Mouse (Mus musculus): ENCODE measurements around the gene Ccl28. TPM values are rescaled to one million over a fixed set of nuclear protein-coding genes. Genes with fewer than 3 reads are reported as not detected.
A peak's percentile ranks its signal among the peaks of the same experiment; 100 is the strongest.
"Not testable (repeated sequence)": the region's sequence is repeated elsewhere in the genome, so short reads cannot be mapped to it uniquely, and the experiment has no call there.

Gene Ccl28
- polyA plus RNA-seq (2011; ENCODE audit: insufficient read length, low read depth, missing spikeins) = 1.7 and 1.9 TPM in 2 replicates

- TF ChIP-seq POLR2A (IDR thresholded peaks at IDR 0.05; ENCODE audit: low read depth, low read length) = no peak
- no peak for TF ChIP-seq CTCF (IDR thresholded peaks at IDR 0.05; ENCODE audit: borderline replicate concordance, insufficient read depth, low read length)
- H3K4me1 ChIP-seq (ENCODE audit: control insufficient read depth, insufficient read depth, low read length) = peaks cover 4% of the 10 kb centered on the region; the same call in 1 of the 2 replicates
- no peak within 1 kb of the TSS for H3K4me3 ChIP-seq (ENCODE audit: insufficient read depth, low read length)
- H3K27ac ChIP-seq (ENCODE audit: insufficient read depth, low read length) = no peak within 1 kb of the TSS
Measured at GRCm38 (mm10) chr13:119623634-119624033, at the start of gene Ccl28. Gene Ccl28, plus strand, starts transcription at chr13:119623819.

- not testable (repeated sequence) for H3K4me1 ChIP-seq (ENCODE audit: control insufficient read depth, insufficient read depth, low read length); H3K4me3 ChIP-seq (ENCODE audit: insufficient read depth, low read length); H3K27ac ChIP-seq (ENCODE audit: insufficient read depth, low read length)
Measured at GRCm38 (mm10) chr13:119596321-119597211, 27.1 kb upstream of the Ccl28 start.

- not testable (repeated sequence) for H3K4me1 ChIP-seq (ENCODE audit: control insufficient read depth, insufficient read depth, low read length); H3K27ac ChIP-seq (ENCODE audit: insufficient read depth, low read length); H3K4me3 ChIP-seq (ENCODE audit: insufficient read depth, low read length)
Measured at GRCm38 (mm10) chr13:119598466-119598865, 25.2 kb upstream of the Ccl28 start.

GRCm38 (mm10) chr13:119599066-119599465, 24.6 kb upstream of the Ccl28 start:
- H3K4me1 ChIP-seq (ENCODE audit: control insufficient read depth, insufficient read depth, low read length); H3K4me3 ChIP-seq (ENCODE audit: insufficient read depth, low read length); H3K27ac ChIP-seq (ENCODE audit: insufficient read depth, low read length): not testable (repeated sequence)

- not testable (repeated sequence) for H3K27ac ChIP-seq (ENCODE audit: insufficient read depth, low read length); H3K4me1 ChIP-seq (ENCODE audit: control insufficient read depth, insufficient read depth, low read length); H3K4me3 ChIP-seq (ENCODE audit: insufficient read depth, low read length)
Measured at GRCm38 (mm10) chr13:119599498-119599897, 24.1 kb upstream of the Ccl28 start.

- not testable (repeated sequence) for H3K27ac ChIP-seq (ENCODE audit: insufficient read depth, low read length); H3K4me1 ChIP-seq (ENCODE audit: control insufficient read depth, insufficient read depth, low read length)
Measured at GRCm38 (mm10) chr13:119600166-119600565, 23.5 kb upstream of the Ccl28 start.

GRCm38 (mm10) chr13:119602688-119603331, 20.8 kb upstream of the Ccl28 start:
- not testable (repeated sequence) for H3K4me3 ChIP-seq (ENCODE audit: insufficient read depth, low read length); H3K4me1 ChIP-seq (ENCODE audit: control insufficient read depth, insufficient read depth, low read length); H3K27ac ChIP-seq (ENCODE audit: insufficient read depth, low read length)

More at GRCm38 (mm10) chr13:119600166-119600565, 23.5 kb upstream of the Ccl28 start:
- not testable (repeated sequence) for H3K4me3 ChIP-seq (ENCODE audit: insufficient read depth, low read length)

- not testable (repeated sequence) for H3K4me1 ChIP-seq (ENCODE audit: control insufficient read depth, insufficient read depth, low read length); H3K27ac ChIP-seq (ENCODE audit: insufficient read depth, low read length); H3K4me3 ChIP-seq (ENCODE audit: insufficient read depth, low read length)
Measured at GRCm38 (mm10) chr13:119603890-119604289, 19.7 kb upstream of the Ccl28 start.

GRCm38 (mm10) chr13:119604322-119604721, 19.3 kb upstream of the Ccl28 start:
- H3K4me3 ChIP-seq (ENCODE audit: insufficient read depth, low read length); H3K4me1 ChIP-seq (ENCODE audit: control insufficient read depth, insufficient read depth, low read length); H3K27ac ChIP-seq (ENCODE audit: insufficient read depth, low read length): not testable (repeated sequence)

GRCm38 (mm10) chr13:119618841-119619240, 4.8 kb upstream of the Ccl28 start:
- Histone ChIP-seq H3K27ac (ENCODE audit: insufficient read depth, low read length) (no peak overlapping the region), H3K4me1 (ENCODE audit: control insufficient read depth, insufficient read depth, low read length) (peaks cover 4% of the 10 kb centered on the region; the same call in 1 of the 2 replicates), H3K4me3 (ENCODE audit: insufficient read depth, low read length) (no peak overlapping the region)
- no peak for TF ChIP-seq POLR2A (IDR thresholded peaks at IDR 0.05; ENCODE audit: low read depth, low read length)
- no peak for TF ChIP-seq CTCF (IDR thresholded peaks at IDR 0.05; ENCODE audit: borderline replicate concordance, insufficient read depth, low read length)

- Histone ChIP-seq H3K27ac (ENCODE audit: insufficient read depth, low read length) (0 out of 2 replicates have a peak overlapping the region, but pooled peaks have one; percentile 48), H3K4me1 (ENCODE audit: control insufficient read depth, insufficient read depth, low read length) (peaks cover 4% of the 10 kb centered on the region; the same call in 1 of the 2 replicates), H3K4me3 (ENCODE audit: insufficient read depth, low read length) (no peak overlapping the region)
- TF ChIP-seq CTCF (IDR thresholded peaks at IDR 0.05; ENCODE audit: borderline replicate concordance, insufficient read depth, low read length) = no peak
- no peak for TF ChIP-seq POLR2A (IDR thresholded peaks at IDR 0.05; ENCODE audit: low read depth, low read length)
Measured at GRCm38 (mm10) chr13:119619735-119620134, 3.9 kb upstream of the Ccl28 start.
